Mouse (Mus musculus): ENCODE measurements around the gene Il5.

- TF ChIP-seq CTCF (IDR thresholded peaks at IDR 0.05; ENCODE audit: control insufficient read depth, insufficient read depth, low read length) (no peak), POLR2A (IDR thresholded peaks at IDR 0.05; ENCODE audit: borderline replicate concordance, control insufficient read depth, low read depth, low read length) (no peak)
Measured at GRCm38 (mm10) chr11:53745260-53745659, 24.7 kb downstream of the Il5 start.

All from bone marrow, adult 2 months (tissue).